Mouse (Mus musculus) neural tube, embryonic 11.5 days (tissue): ENCODE measurements around the gene Prkra. TPM values are rescaled to one million over a fixed set of nuclear protein-coding genes. Genes with fewer than 3 reads are reported as not detected.

Experiments used
- ATAC-seq: fragments of 200-750 bp; cut with Nextera tagmentation; 2 replicates; pipeline ENCODE4 v1.8.0; 2017; ENCODE audit warnings: moderate number of reproducible peaks, mild to moderate bottlenecking, moderate TSS enrichment, moderate library complexity; ENCODE audit not compliant: insufficient read depth, low FRiP score, low TSS enrichment
- DNase-seq: peaks from one replicate; pipeline ENCODE4 v3.0.0-alpha.2; 2015; ENCODE audit warnings: low spot score
- H3K27ac ChIP-seq: fragments of 300-500 bp; sonication (generic); 2 replicates; pipeline ENCODE4 v1.5.1; 2014; ENCODE audit warnings: low read depth, mild to moderate bottlenecking, low read length
- H3K27me3 ChIP-seq: fragments of 300-500 bp; sonication (generic); 2 replicates; pipeline ENCODE4 v1.6.1; 2014; ENCODE audit warnings: mild to moderate bottlenecking, low read length, mixed read lengths; ENCODE audit not compliant: control insufficient read depth, insufficient read depth
- H3K36me3 ChIP-seq: fragments of 300-500 bp; sonication (generic); 2 replicates; pipeline ENCODE4 v1.6.1; 2014; ENCODE audit warnings: mild to moderate bottlenecking, low read length, moderate library complexity, mixed read lengths; ENCODE audit not compliant: control insufficient read depth, insufficient read depth
- H3K4me1 ChIP-seq: fragments of 300-500 bp; sonication (generic); 2 replicates; pipeline ENCODE4 v1.6.1; 2014; ENCODE audit warnings: low read length, mixed read lengths; ENCODE audit not compliant: control insufficient read depth, insufficient read depth
- H3K4me2 ChIP-seq: fragments of 300-500 bp; sonication (generic); 2 replicates; pipeline ENCODE4 v1.6.1; 2014; ENCODE audit warnings: low read depth, mild to moderate bottlenecking, moderate library complexity
- H3K4me3 ChIP-seq: fragments of 300-500 bp; sonication (generic); 2 replicates; pipeline ENCODE4 v1.5.1; 2014; ENCODE audit warnings: low read depth, low read length
- H3K9ac ChIP-seq: fragments of 300-500 bp; sonication (generic); 2 replicates; pipeline ENCODE4 v1.6.1; 2014; ENCODE audit warnings: mild to moderate bottlenecking, low read length
- H3K9me3 ChIP-seq: fragments of 300-500 bp; sonication (generic); 2 replicates; pipeline ENCODE4 v1.6.1; 2016; ENCODE audit warnings: low read length; ENCODE audit not compliant: control insufficient read depth
- WGBS: fragments of 180-500 bp; shearing (Covaris S2); extraction: QIAGEN DNeasy Blood & Tissue Kit; methylation state at CpG from one replicate; pipeline ENCODE4 v1.1.7; 2014; 5-methylcytosine and 5-hydroxymethylcytosine counted together
- polyA plus RNA-seq: library from polyadenylated mRNA; unstranded; fragments of >200 nt; fragmentation: Nextera tagmentation; extraction: Ambion mirVana; gene quantifications from 2 replicates; pipeline ENCODE4 v1.2.1, GENCODE M21; 2014

Prkra gene
- polyA plus RNA-seq = 88.6 and 91.3 TPM in 2 replicates

DNA sequence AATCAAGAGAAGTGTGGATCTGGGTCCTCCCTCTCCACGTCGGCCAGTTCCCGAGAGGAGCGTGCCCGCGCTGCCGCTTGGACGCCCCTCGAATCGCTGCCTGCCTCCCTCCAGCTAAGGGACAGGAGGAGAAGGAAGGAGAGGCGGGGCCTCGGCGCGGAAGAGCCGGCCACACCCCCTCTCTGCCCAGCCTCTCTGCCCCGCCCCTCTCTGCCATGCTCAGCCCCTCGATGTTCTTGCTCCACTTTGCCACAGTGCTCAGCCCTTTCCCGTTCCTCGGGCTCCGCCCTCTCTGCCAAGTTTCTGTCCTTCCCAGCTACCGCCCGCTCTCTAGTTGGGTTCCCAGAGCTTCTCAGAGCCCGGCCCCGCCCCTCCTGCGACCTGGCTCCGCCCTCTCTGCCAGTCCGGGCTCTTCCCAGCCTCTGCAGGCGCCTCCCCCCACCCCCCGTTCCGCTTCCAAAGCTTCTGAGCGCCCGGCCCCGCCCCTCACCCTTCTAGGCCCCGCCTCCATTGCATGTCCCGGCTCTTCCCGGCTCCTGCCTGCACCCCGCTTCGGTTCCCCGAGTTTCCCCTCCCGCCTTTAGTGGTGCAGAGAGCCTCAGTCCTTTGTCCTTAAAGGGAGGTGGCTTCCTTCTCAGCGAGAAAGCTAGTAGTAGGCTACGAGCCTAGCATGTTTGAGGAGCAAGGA, at the start of gene Prkra, which contains the start of gene Pjvk:
Prkra (minus strand) TSS at position 133 of the 688 bp plus-strand sequence.
Pjvk (plus strand) TSS at position 594 of the 688 bp plus-strand sequence.
- ATAC-seq = peak; percentile 98
- no peaks in the 10 kb centered on the region for H3K4me1 ChIP-seq
- H3K9ac ChIP-seq = peak within 1 kb of the TSS; percentile 79
- no peaks in the 10 kb centered on the region for H3K9me3 ChIP-seq
- no peaks in the 10 kb centered on the region for H3K36me3 ChIP-seq
- under 1% methylated on average over 33 of the region's 42 CpGs for whole genome bisulfite sequencing
- DNase-seq = peak; percentile 99
- no peaks in the 10 kb centered on the region for H3K27me3 ChIP-seq
- peak within 1 kb of the TSS; percentile 90 for H3K27ac ChIP-seq
- H3K4me2 ChIP-seq = peak within 1 kb of the TSS; percentile 84
- peak within 1 kb of the TSS; percentile 73 for H3K4me3 ChIP-seq

DNA sequence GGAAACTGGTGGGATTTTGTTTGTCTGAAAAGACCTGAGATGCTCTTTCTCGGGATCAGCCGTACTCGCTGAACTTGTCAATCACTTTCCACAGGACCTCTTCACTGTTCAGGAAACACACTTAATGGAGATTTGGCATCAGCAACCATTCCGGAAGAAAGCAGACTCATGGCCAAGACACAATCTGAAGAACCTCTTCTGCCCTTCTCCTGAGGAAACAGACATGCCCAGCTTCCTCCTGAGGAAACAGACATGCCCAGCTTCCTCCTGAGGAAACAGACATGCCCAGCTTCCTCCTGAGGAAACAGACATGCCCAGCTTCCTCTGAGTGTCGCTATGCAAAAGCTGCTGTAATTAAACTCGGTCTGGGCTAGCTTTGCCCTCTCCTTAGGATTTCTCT, 47.5 kb upstream of the Prkra start:
- 89% methylated on average over 6 of the region's 6 CpGs for WGBS
- DNase-seq (no peak), ATAC-seq (no peak)
- no peaks in the 10 kb centered on the region for H3K27me3 ChIP-seq
- no peak overlapping the region for H3K27ac ChIP-seq
- H3K4me3 ChIP-seq = no peak overlapping the region
- H3K9me3 ChIP-seq = no peaks in the 10 kb centered on the region
- H3K4me1 ChIP-seq = no peaks in the 10 kb centered on the region
- no peak overlapping the region for H3K4me2 ChIP-seq
- H3K36me3 ChIP-seq = peaks cover 2% of the 10 kb centered on the region; the same call in 1 of the 2 replicates
- no peak overlapping the region for H3K9ac ChIP-seq

DNA sequence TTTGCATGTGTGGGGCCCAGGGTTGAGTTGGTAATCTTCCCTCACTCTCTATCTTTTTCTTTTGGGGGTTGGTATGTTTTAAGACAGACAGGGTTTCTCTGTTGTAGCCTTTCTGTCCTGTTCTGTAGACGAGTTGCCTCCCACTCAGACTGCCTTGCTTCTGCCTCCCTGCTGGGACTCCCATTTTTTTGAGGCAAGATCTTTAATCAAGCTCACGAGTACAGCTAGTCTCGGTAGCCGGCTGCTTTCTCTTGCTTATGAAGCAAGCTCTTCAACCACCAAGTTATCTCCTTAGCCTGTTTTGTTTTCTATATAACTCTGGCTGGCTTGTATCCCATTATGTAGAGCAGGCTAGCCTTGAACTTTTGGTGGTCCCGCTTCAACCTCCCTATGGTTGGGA, 46.0 kb upstream of the Prkra start:
- Histone ChIP-seq H3K36me3 (peaks cover 2% of the 10 kb centered on the region; the same call in 1 of the 2 replicates), H3K9me3 (no peaks in the 10 kb centered on the region), H3K27ac (no peak overlapping the region), H3K9ac (no peak overlapping the region), H3K4me3 (no peak overlapping the region), H3K4me1 (no peaks in the 10 kb centered on the region), H3K27me3 (no peaks in the 10 kb centered on the region), H3K4me2 (no peak overlapping the region)
- ATAC-seq = no peak
- WGBS = 81% methylated on average over 5 of the region's 5 CpGs
- DNase-seq = no peak

GRCm38 (mm10) chr2:76690436-76691204, 42.8 kb upstream of the Prkra start:
- no peaks in the 10 kb centered on the region for H3K9me3 ChIP-seq
- H3K27me3 ChIP-seq = no peaks in the 10 kb centered on the region
- ATAC-seq (no peak), DNase-seq (no peak)
- no peak overlapping the region for H3K27ac ChIP-seq
- WGBS = 93% methylated on average over 12 of the region's 12 CpGs
- no peaks in the 10 kb centered on the region for H3K4me1 ChIP-seq
- H3K36me3 ChIP-seq = peaks cover 2% of the 10 kb centered on the region
- no peak overlapping the region for H3K4me2 ChIP-seq
- H3K9ac ChIP-seq = no peak overlapping the region
- no peak overlapping the region for H3K4me3 ChIP-seq

DNA sequence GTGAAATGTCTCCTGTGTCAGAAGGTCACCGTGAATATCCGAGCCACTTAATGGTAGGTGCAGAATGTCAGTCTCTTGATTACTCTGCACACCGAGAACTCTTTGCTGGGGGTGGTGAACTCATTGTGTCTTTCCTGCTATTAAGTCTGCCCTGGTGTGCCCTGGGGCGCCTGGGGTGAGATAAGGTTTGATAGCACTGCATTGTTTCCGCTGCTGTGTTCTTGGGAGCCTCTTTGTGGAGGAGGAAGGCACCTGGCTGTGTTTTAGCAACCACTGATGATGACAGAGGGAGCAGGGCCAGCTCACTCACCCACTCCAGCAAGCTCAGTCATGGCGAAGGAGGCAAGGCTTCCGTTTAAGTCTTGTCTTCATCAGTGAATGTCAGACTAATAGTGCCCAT, 40.3 kb upstream of the Prkra start:
- DNase-seq (no peak), ATAC-seq (no peak)
- H3K9ac ChIP-seq = no peak overlapping the region
- H3K27ac ChIP-seq = no peak overlapping the region
- no peaks in the 10 kb centered on the region for H3K9me3 ChIP-seq
- 55% methylated on average over 7 of the region's 7 CpGs for WGBS
- H3K4me3 ChIP-seq = no peak overlapping the region
- H3K27me3 ChIP-seq = no peaks in the 10 kb centered on the region
- H3K36me3 ChIP-seq = no peaks in the 10 kb centered on the region; the same call in 1 of the 2 replicates
- no peak overlapping the region for H3K4me2 ChIP-seq
- H3K4me1 ChIP-seq = no peaks in the 10 kb centered on the region

DNA sequence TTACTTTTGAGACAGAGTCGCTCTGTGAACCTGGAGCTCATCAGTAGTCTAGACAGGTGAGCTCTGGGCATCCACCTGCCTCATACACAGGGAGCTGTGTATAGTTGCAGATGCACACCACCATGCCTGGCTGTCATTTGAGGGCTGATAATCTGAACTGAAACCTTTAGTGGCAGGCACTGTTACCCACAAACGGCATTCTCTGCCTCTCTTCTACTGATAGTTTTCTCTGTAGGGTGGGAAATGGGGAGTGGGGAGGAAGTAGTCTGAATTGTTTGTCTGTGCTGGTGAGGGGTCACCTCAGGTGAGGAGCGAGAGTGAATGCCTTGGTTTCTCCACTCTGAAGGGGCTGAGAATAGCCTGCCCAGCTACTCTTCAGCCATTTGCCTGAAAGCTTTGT, 39.8 kb upstream of the Prkra start:
- Histone ChIP-seq H3K27ac (no peak overlapping the region), H3K4me1 (no peaks in the 10 kb centered on the region), H3K36me3 (no peaks in the 10 kb centered on the region; the same call in 1 of the 2 replicates), H3K4me2 (no peak overlapping the region), H3K27me3 (no peaks in the 10 kb centered on the region), H3K9me3 (no peaks in the 10 kb centered on the region), H3K9ac (no peak overlapping the region), H3K4me3 (no peak overlapping the region)
- DNase-seq (no peak), ATAC-seq (no peak)
- WGBS = 69% methylated on average over 3 of the region's 3 CpGs

GRCm38 (mm10) chr2:76686986-76687385, 39.2 kb upstream of the Prkra start:
- DNase-seq (no peak), ATAC-seq (no peak)
- Histone ChIP-seq H3K36me3 (no peaks in the 10 kb centered on the region; the same call in 1 of the 2 replicates), H3K4me2 (no peak overlapping the region), H3K27me3 (no peaks in the 10 kb centered on the region), H3K9ac (no peak overlapping the region), H3K27ac (no peak overlapping the region), H3K4me3 (no peak overlapping the region), H3K4me1 (no peaks in the 10 kb centered on the region), H3K9me3 (no peaks in the 10 kb centered on the region)
- WGBS = 88% methylated on average over 3 of the region's 3 CpGs

DNA sequence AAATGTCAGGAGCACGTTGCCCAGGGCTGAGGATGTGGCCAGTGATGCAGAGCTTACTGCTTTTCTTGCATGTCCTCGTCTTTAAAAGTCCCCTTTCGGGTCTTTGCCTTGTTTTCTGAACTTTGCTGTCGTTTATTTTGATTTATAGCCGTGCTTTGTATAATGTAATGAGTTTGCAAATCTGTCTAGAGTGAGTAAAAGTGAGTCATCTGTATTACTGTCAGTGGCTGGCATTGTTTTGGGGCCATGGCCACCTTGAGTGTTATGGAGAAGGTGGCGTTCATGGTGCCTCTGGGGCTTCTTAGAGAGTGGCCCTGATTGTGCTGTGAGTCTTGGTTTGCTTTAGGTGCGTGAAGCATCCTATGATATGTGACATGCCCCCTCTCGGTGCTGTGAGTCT, 34.5 kb upstream of the Prkra start:
- H3K27ac ChIP-seq = no peak overlapping the region
- no peaks in the 10 kb centered on the region; the same call in 1 of the 2 replicates for H3K36me3 ChIP-seq
- H3K9me3 ChIP-seq = no peaks in the 10 kb centered on the region
- H3K4me1 ChIP-seq = no peaks in the 10 kb centered on the region
- ATAC-seq (no peak), DNase-seq (no peak)
- H3K9ac ChIP-seq = no peak overlapping the region
- no peak overlapping the region for H3K4me2 ChIP-seq
- no peak overlapping the region for H3K4me3 ChIP-seq
- 86% methylated on average over 8 of the region's 8 CpGs for WGBS
- H3K27me3 ChIP-seq = no peaks in the 10 kb centered on the region
